Mouse (Mus musculus): ENCODE measurements around the gene Lhpp. TPM values are rescaled to one million over a fixed set of nuclear protein-coding genes. Genes with fewer than 3 reads are reported as not detected.

Lhpp gene
- polyA plus RNA-seq, 1 experiment: 26.2 TPM

DNA sequence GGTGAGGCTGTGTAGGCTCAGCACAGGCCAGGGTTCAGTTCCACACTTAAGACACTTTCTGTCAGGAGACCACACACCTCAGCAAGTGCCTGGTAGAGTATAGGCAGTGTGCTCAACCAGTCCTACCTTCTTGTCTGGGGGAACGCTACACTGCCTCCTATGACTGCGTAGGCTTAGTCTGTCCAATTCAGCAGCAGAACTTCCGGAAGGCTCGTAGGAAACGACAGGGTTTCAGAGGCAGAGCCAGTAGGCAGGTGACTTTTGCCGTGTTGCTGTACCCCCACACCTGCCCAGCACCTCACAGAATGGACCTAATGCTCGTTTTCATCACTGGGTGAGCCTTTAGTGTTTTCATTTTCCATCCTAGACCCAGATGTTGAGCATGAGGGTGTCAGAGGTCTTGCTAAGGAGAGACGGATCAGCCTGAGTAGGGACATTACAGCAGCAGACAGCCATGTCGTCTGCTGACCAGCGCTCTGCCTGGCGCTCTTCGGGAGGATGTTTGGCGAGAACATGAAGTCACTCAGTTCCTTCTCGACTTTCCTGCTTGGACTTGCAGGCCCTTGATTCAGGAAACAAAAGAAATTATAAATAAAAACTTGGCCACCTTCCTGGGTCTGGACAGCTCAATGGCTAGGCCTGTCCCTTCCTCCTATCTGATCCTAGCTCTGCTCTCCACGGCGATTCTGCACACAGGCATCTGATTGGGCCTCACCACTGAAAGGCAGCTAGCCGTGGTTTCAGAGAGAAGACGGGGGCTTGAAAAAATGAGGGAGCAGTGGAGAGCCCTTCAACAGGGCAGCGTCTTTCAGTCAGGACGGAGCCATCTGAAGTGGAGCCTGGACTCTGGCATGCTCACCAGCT, 59.8 kb downstream of the Lhpp start:
- Histone ChIP-seq H3K4me3 (ENCODE audit: insufficient read depth, low read length) (no peak overlapping the region), H3K4me1 (ENCODE audit: control insufficient read depth, insufficient read depth, low read length) (peaks cover 2% of the 10 kb centered on the region; the same call in 1 of the 2 replicates), H3K27ac (ENCODE audit: insufficient read depth, low read length) (0 out of 2 replicates have a peak overlapping the region, but pooled peaks have one; percentile 42)
- TF ChIP-seq POLR2A (IDR thresholded peaks at IDR 0.05; ENCODE audit: extremely low read depth, insufficient read depth, low read length) (no peak), CTCF (IDR thresholded peaks at IDR 0.05; ENCODE audit: extremely low read depth, insufficient read depth, low read length) (no peak)

DNA sequence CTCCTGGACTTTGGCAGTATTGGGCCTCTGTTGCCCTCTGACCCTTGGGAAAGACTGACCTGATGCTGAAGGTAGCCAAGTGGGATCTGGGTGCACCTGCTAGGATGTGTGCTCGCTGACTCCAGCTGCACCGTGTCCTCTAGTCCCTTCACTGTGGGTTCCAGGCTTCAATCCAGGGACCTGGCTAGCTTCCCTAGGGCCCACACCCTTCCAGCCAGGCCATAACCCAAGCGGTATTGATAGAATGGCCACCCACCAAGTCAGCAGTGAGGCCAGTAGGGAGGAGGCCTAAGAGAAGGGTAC, 60.4 kb downstream of the Lhpp start:
- H3K4me1 ChIP-seq (ENCODE audit: control insufficient read depth, insufficient read depth, low read length): peaks cover 2% of the 10 kb centered on the region; the same call in 1 of the 2 replicates
- H3K4me3 ChIP-seq (ENCODE audit: insufficient read depth, low read length): no peak overlapping the region
- TF ChIP-seq CTCF (IDR thresholded peaks at IDR 0.05; ENCODE audit: extremely low read depth, insufficient read depth, low read length) (no peak), POLR2A (IDR thresholded peaks at IDR 0.05; ENCODE audit: extremely low read depth, insufficient read depth, low read length) (no peak)
- H3K27ac ChIP-seq (ENCODE audit: insufficient read depth, low read length): 0 out of 2 replicates have a peak overlapping the region, but pooled peaks have one; percentile 42

DNA sequence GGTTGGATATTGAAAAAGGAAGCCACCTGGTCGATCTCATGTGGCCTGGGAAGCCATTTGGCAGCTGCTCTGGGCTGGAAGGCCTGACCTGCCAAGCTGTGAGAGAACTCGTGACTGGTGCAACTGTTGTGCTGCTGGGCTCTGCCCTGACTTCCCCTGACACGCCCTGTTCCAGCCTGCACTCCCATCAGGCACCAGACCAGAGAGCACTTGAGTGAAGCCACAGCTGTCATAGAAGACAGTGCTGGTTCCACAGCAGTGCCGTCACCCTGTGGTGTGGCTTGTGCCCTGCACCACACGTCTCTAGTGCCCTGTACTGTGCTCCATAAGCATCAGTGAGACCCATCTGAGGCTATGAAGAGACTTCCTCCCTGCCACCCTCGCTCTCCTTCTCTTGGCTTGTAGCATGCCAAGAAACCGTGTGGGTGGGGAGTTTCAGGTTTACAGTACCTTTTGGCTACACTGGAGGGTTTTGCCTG, 62.1 kb downstream of the Lhpp start:
- peaks cover 2% of the 10 kb centered on the region; the same call in 1 of the 2 replicates for H3K4me1 ChIP-seq (ENCODE audit: control insufficient read depth, insufficient read depth, low read length)
- no peak overlapping the region for H3K4me3 ChIP-seq (ENCODE audit: insufficient read depth, low read length)
- H3K27ac ChIP-seq (ENCODE audit: insufficient read depth, low read length): no peak overlapping the region
- TF ChIP-seq POLR2A (IDR thresholded peaks at IDR 0.05; ENCODE audit: extremely low read depth, insufficient read depth, low read length): no peak
- TF ChIP-seq CTCF (IDR thresholded peaks at IDR 0.05; ENCODE audit: extremely low read depth, insufficient read depth, low read length): no peak

DNA sequence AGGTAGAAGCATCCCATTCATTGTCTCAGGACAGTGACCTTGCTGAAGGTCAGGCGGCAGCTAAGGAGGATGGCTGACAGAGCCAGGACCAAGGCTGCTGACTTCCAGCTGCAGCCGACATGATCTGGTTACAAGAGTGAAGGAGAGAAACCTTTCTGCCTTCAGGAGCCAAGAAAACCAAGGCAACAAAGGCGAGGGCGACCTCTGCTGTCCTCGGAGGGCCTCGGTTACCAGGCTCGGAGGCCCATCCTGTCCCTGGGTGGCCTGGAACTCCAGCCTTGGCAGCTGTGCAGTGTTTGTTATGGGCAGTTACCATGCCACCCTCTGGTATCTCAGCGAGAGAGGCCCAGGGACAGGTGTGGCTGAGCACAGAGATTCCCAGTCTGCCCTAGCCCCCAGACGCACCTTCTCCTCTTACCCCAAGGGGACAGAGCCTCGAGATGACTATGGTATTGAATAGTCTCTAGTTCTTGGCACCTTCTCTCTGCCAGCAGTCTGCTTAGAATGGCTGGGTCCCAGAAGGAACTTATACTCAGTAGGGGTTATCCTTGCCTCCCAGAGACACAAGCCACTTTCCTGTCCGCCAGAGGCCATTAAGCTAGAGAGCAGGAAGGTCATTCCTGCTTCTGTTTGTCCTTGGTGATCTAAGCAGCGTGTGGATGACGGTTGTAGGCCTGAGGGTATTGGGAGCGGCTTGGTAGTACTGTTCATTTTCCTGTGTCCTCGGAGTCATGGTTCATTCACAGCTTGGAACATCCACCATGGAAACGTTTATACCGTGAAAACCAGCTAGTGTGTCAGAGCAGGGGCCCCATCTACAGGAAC, 63.7 kb downstream of the Lhpp start:
- TF ChIP-seq CTCF (IDR thresholded peaks at IDR 0.05; ENCODE audit: extremely low read depth, insufficient read depth, low read length): peak; percentile 31; the same call in 1 of the 2 replicates
- no peak for TF ChIP-seq POLR2A (IDR thresholded peaks at IDR 0.05; ENCODE audit: extremely low read depth, insufficient read depth, low read length)
- H3K27ac ChIP-seq (ENCODE audit: insufficient read depth, low read length): no peak overlapping the region

DNA sequence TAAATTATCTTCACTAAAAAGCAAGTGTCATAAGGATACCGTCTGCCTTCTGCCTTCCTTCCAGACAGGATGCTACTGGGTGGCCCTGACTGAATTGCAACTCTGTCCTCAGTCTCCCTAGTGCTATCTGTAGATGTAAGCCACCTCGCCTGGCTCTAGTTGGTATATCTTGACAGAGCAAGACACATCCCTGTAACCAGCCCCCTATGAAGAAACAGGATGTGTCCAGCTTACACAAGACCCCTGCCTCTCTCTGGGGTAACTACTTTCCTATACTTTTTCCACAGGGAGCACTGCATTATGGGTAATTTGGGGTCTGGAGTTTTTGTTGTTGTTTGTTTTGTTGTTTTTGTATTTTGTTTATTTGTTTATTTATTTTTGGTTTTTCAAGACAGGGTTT, 65.5 kb downstream of the Lhpp start:
- peaks cover 4% of the 10 kb centered on the region for H3K4me1 ChIP-seq (ENCODE audit: control insufficient read depth, insufficient read depth, low read length)

More for the DNA sequence above, 63.7 kb downstream of the Lhpp start:
- peaks cover 4% of the 10 kb centered on the region for H3K4me1 ChIP-seq (ENCODE audit: control insufficient read depth, insufficient read depth, low read length)
- no peak overlapping the region for H3K4me3 ChIP-seq (ENCODE audit: insufficient read depth, low read length)

DNA sequence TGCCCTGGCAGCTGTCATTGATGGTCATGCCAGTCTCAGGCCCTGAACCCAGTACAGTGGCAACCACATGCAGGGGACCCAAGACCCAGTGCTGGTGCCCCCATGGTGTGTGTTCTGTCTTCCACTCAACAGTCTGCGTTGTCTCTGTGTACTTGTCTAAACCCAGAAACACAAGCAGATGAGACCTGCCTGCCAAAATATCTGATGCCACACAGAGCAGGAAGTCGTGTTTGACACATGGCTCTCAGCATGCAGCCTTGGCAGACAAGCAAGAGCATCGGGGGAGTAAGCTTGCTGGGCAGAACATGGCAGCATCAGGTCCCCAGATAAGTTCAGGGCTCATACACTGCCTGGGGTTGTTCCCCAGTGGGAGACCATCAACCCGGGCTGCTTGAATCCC, 68.7 kb downstream of the Lhpp start:
- no peak overlapping the region for H3K4me3 ChIP-seq (ENCODE audit: insufficient read depth, low read length)
- no peak overlapping the region for H3K27ac ChIP-seq (ENCODE audit: insufficient read depth, low read length)
- TF ChIP-seq POLR2A (IDR thresholded peaks at IDR 0.05; ENCODE audit: extremely low read depth, insufficient read depth, low read length): no peak
- TF ChIP-seq CTCF (IDR thresholded peaks at IDR 0.05; ENCODE audit: extremely low read depth, insufficient read depth, low read length): no peak
- H3K4me1 ChIP-seq (ENCODE audit: control insufficient read depth, insufficient read depth, low read length): peaks cover 2% of the 10 kb centered on the region; the same call in 1 of the 2 replicates

More for the DNA sequence above, 65.5 kb downstream of the Lhpp start:
- Histone ChIP-seq H3K4me3 (ENCODE audit: insufficient read depth, low read length) (no peak overlapping the region), H3K27ac (ENCODE audit: insufficient read depth, low read length) (no peak overlapping the region)
- no peak for TF ChIP-seq POLR2A (IDR thresholded peaks at IDR 0.05; ENCODE audit: extremely low read depth, insufficient read depth, low read length)
- TF ChIP-seq CTCF (IDR thresholded peaks at IDR 0.05; ENCODE audit: extremely low read depth, insufficient read depth, low read length): no peak

DNA sequence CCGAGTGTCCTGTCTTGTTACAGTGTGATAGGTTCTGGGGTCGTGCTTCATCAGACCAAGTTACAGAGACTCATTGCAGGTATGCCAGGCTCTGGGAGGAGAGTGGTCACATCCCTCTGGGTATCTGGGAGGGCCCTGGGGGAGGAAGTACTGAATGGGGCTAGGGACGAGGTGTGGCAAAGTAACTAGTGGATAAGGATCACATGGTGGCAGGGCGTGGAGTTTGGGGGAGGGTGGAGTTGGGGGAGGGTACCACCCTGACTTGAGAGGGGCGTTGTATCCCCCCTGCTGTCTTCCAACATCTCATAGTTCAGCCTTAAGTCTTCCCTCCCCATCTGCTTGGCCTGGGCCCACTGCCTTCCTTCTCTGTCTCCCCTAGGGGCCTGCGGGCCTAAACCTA, 69.1 kb downstream of the Lhpp start:
- no peak for TF ChIP-seq POLR2A (IDR thresholded peaks at IDR 0.05; ENCODE audit: extremely low read depth, insufficient read depth, low read length)
- no peak for TF ChIP-seq CTCF (IDR thresholded peaks at IDR 0.05; ENCODE audit: extremely low read depth, insufficient read depth, low read length)
- Histone ChIP-seq H3K4me1 (ENCODE audit: control insufficient read depth, insufficient read depth, low read length) (peaks cover 2% of the 10 kb centered on the region; the same call in 1 of the 2 replicates), H3K27ac (ENCODE audit: insufficient read depth, low read length) (no peak overlapping the region), H3K4me3 (ENCODE audit: insufficient read depth, low read length) (no peak overlapping the region)

DNA sequence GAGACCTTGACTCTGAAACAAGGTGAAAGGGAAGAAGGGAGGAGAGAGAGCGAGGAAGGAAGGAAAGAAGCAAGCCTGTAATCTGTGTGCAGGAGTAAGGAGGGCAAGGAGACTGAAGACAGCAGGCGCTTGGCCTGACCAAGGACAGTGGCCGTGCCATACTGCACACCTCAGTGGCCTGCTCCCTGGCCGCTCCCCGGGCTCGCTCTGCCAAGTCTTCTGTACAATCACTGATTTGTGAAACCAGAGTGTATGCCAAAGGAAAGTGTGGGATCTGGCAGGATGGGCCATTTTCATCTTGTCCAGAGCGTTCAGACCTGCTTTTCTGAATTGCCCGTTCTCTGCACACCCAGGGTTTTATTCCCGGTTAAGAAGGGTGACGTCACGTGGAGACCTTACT, 70.9 kb downstream of the Lhpp start:
- Histone ChIP-seq H3K4me3 (ENCODE audit: insufficient read depth, low read length) (no peak overlapping the region), H3K4me1 (ENCODE audit: control insufficient read depth, insufficient read depth, low read length) (peaks cover 2% of the 10 kb centered on the region; the same call in 1 of the 2 replicates), H3K27ac (ENCODE audit: insufficient read depth, low read length) (no peak overlapping the region)
- TF ChIP-seq CTCF (IDR thresholded peaks at IDR 0.05; ENCODE audit: extremely low read depth, insufficient read depth, low read length): no peak
- no peak for TF ChIP-seq POLR2A (IDR thresholded peaks at IDR 0.05; ENCODE audit: extremely low read depth, insufficient read depth, low read length)

DNA sequence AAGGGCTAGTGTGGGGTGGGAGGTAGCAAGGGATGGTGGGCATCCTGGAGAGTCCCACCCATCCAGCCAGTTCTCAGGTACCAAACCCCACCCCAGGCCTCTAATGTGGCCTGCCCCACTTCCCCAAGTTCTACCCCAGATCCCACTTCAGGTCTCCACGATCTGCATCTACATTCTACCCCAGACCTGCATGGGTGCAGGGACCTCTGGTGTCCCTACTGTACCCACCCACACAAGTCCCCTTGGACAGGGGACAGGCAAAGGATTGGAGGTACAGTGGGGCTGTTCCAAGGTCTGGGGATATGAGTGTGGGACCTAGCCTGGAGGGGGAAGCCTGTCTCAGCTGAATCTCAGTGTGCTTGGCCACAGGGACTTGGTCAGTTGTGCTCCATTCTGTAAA, 71.4 kb downstream of the Lhpp start:
- H3K4me1 ChIP-seq (ENCODE audit: control insufficient read depth, insufficient read depth, low read length): peaks cover 2% of the 10 kb centered on the region; the same call in 1 of the 2 replicates
- no peak for TF ChIP-seq POLR2A (IDR thresholded peaks at IDR 0.05; ENCODE audit: extremely low read depth, insufficient read depth, low read length)
- TF ChIP-seq CTCF (IDR thresholded peaks at IDR 0.05; ENCODE audit: extremely low read depth, insufficient read depth, low read length): no peak
- H3K4me3 ChIP-seq (ENCODE audit: insufficient read depth, low read length): no peak overlapping the region

More for the DNA sequence above, 71.4 kb downstream of the Lhpp start:
- no peak overlapping the region for H3K27ac ChIP-seq (ENCODE audit: insufficient read depth, low read length)
